Mouse (Mus musculus): ENCODE results near the gene Tigd4.

- no peak for TF ChIP-seq CTCF (IDR thresholded peaks at IDR 0.05; ENCODE audit: extremely low read depth, insufficient read length, insufficient replicate concordance, low read depth, low read length)
- TF ChIP-seq POLR2A (IDR thresholded peaks at IDR 0.05; ENCODE audit: low read depth, low read length), result no peak
Observed at GRCm38 (mm10) chr3:84619725-84620124, 26.4 kb downstream of the Tigd4 start.

Measured in small intestine, adult 2 months (tissue).